Comparison of ENCODE assay signal across 10 mouse cellular contexts in the genomic region with DNA sequence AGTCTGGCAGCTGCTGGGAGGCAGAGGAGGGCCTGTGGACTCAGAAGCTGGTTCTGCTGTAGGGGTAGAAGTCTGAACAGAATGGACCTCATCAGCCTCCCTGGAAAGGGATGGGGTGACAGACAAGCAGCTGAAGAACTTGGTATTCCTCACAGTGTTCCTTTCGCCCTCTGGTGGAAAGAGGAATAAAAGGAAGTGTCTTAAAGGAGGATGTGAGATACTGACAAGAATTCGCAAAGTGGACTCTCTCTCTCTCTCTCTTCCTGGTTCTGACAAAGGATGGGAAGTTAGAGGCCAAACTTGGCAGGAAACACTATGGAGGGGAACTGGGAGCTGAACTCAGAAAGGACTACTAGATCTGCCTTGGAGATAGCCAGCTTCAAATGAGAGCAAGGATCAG. TPM values are rescaled to one million over a fixed set of nuclear protein-coding genes. Genes with fewer than 3 reads are reported as not detected.
DNase-seq lines count a peak whose midpoint lies in the region; ATAC-seq and TF ChIP-seq lines count a peak whose summit lies in the region.
"Had no signal": no experiment of that assay in that cellular context is flagged by ENCODE, and none has a peak within 500 bp of the region (broad histone marks: within the 10 kb centered on the region; RNA-seq: fewer than 3 reads in every experiment).

No protein-coding gene starts in this region.

- H3K4me1 ChIP-seq in hindbrain, postnatal 0 days (ENCODE audit: insufficient read depth, low read length), result no peaks in the 10 kb centered on the region
- H3K4me1 ChIP-seq in hindbrain, embryonic 16.5 days (ENCODE audit: control insufficient read depth, insufficient read depth, low read depth, low read length), result peaks cover 9% of the 10 kb centered on the region

- H3K27ac ChIP-seq in hindbrain, postnatal 0 days, result no peak overlapping the region
- H3K27ac ChIP-seq in hindbrain, embryonic 16.5 days (ENCODE audit: low read depth, low read length), result no peak overlapping the region
- H3K27ac ChIP-seq: stomach, embryonic 15.5 days had no signal

- peak; percentile 78 for TF ChIP-seq CTCF in hindbrain, postnatal 0 days (IDR thresholded peaks at IDR 0.05; ENCODE audit: low read depth)

- H3K4me3 ChIP-seq in hindbrain, postnatal 0 days (ENCODE audit: low read length), result no peak overlapping the region
- no peak overlapping the region for H3K4me3 ChIP-seq in hindbrain, embryonic 16.5 days (ENCODE audit: low read length)
- H3K4me3 ChIP-seq: stomach, embryonic 15.5 days had no signal

- no peak for ATAC-seq in hindbrain, postnatal 0 days
- no peak for ATAC-seq in hindbrain, embryonic 16.5 days

- no peaks in the 10 kb centered on the region for H3K9me3 ChIP-seq in hindbrain, postnatal 0 days (ENCODE audit: low read length)
- H3K9me3 ChIP-seq in hindbrain, embryonic 16.5 days (ENCODE audit: control insufficient read depth, low read length), result no peaks in the 10 kb centered on the region
- H3K9me3 ChIP-seq: stomach, embryonic 15.5 days had no signal

- no peaks in the 10 kb centered on the region for H3K36me3 ChIP-seq in hindbrain, postnatal 0 days (ENCODE audit: insufficient read depth, low read length)
- no peaks in the 10 kb centered on the region for H3K36me3 ChIP-seq in hindbrain, embryonic 16.5 days (ENCODE audit: control insufficient read depth, insufficient read depth, low read length)
- H3K36me3 ChIP-seq: stomach, embryonic 15.5 days had no signal

- no peaks in the 10 kb centered on the region for H3K27me3 ChIP-seq in hindbrain, postnatal 0 days (ENCODE audit: insufficient read depth, low read length)
- no peaks in the 10 kb centered on the region for H3K27me3 ChIP-seq in hindbrain, embryonic 16.5 days (replicated peaks; ENCODE audit: control insufficient read depth, insufficient read depth, low read length)

- 36% methylated on average over 2 of the region's 2 CpGs for WGBS in hindbrain, postnatal 0 days
- 32% methylated on average over 2 of the region's 2 CpGs for WGBS in hindbrain, embryonic 16.5 days

- DNase-seq in cerebellum, postnatal 10 days, result peak; percentile 42 to 69
- no peak for DNase-seq in cerebellum, postnatal 36 days
- peak; percentile 77 for DNase-seq in hindbrain, postnatal 0 days (ENCODE audit: low spot score)
- DNase-seq in lung, postnatal 14 days, result peak; percentile 18
- DNase-seq in lung, adult 18-20 months, result no peak
- peak; percentile 68 for DNase-seq in retina, embryonic 14.5 days (ENCODE audit: low spot score)
- DNase-seq in adrenal gland, adult 2 months, result no peak

- H3K4me2 ChIP-seq in hindbrain, postnatal 0 days (ENCODE audit: low read depth, low read length), result no peak overlapping the region
- H3K4me2 ChIP-seq in hindbrain, embryonic 16.5 days (ENCODE audit: low read length), result no peak overlapping the region
- H3K4me2 ChIP-seq: stomach, embryonic 15.5 days had no signal

- H3K9ac ChIP-seq in hindbrain, postnatal 0 days (replicated peaks; ENCODE audit: low read length), result no peak overlapping the region
- no peak overlapping the region for H3K9ac ChIP-seq in hindbrain, embryonic 16.5 days (ENCODE audit: low read depth, low read length)
- H3K9ac ChIP-seq: stomach, embryonic 15.5 days had no signal

RNA-seq across cellular contexts. Expression of gene Gas7, which starts 2.9 kb away (rescaled TPM):
- total RNA-seq in hindbrain, postnatal 0 days (2014; rRNA removed), result 73.1 and 76.0 TPM in 2 replicates
- polyA plus RNA-seq in hindbrain, postnatal 0 days (2015; fragmentation: Nextera tagmentation; extraction: Ambion mirVana), result 43.8 and 46.8 TPM in 2 replicates
- polyA plus RNA-seq in hindbrain, embryonic 16.5 days (2015; fragmentation: Nextera tagmentation; extraction: Ambion mirVana), result 31.0 and 34.8 TPM in 2 replicates
- 10 to 100 TPM; 33.2 to 78.4 TPM for total RNA-seq in adrenal gland, adult 2 months (2021)
- polyA plus RNA-seq in adrenal gland, adult 2 months (2012; rRNA removed), result 6.9 and 7.4 TPM in 2 replicates
- polyA plus RNA-seq: C2C12 had no signal

Comparison
In these comparisons a context has a peak if more than half of its experiments do, and no peak if none do; other contexts are left out.
1. DNase-seq: peak in cerebellum, postnatal 10 days (2 of 2), hindbrain, postnatal 0 days (single experiment), lung, postnatal 14 days (single experiment) and retina, embryonic 14.5 days (single experiment); none in cerebellum, postnatal 36 days (0 of 2), lung, adult 18-20 months (0 of 2) and adrenal gland, adult 2 months (single experiment).